Mouse (Mus musculus) left cerebral cortex, adult 2 months (tissue): ENCODE results near the gene Snx27. TPM values are rescaled to one million over a fixed set of nuclear protein-coding genes. Genes with fewer than 3 reads are reported as not detected.

Experiments
- DNase-seq, 2 experiments: peaks; one replicate each; pipeline ENCODE4 v3.0.0; 2021 to 2022; ENCODE audit warnings: low spot score in 2 of 2, mixed read lengths in 1 of 2; ENCODE audit errors: extremely low spot score in 1 of 2
- H3K27ac ChIP-seq: fragments of 200-600 bp; 2 replicates; pipeline ENCODE4 v1.8.1; 2022
- H3K4me3 ChIP-seq: fragments of 200-600 bp; 2 replicates; pipeline ENCODE4 v1.8.1; 2022
- CTCF ChIP-seq: fragments of 200-600 bp; IDR thresholded peaks from 2 replicates; pipeline ENCODE4 v1.8.1; 2022; ENCODE audit warnings: antibody characterized with exemption, mild to moderate bottlenecking, moderate library complexity
- intact Hi-C: fragments of 180-260 bp; cut with DNase I; formaldehyde crosslinking; loops from one replicate; pipeline ENCODE4 v1.15.1; 2025
- total RNA-seq, 2 experiments: library from RNA; stranded (reverse); gene quantifications; 2 replicates each; pipeline ENCODE4 v1.2.3; 2021

The Snx27 gene
- total RNA-seq, 2 experiments from 2014 or later = 102 to 107 TPM

GRCm38 (mm10) chr3:94609621-94610020, 27.1 kb upstream of the Snx27 start:
- TF ChIP-seq CTCF = no peak
- intact Hi-C loops = loop anchor here (10.0 kb wide), 1 partner anchor 115 kb away; no protein-coding TSS in a partner anchor
- Histone ChIP-seq H3K27ac (no peak overlapping the region), H3K4me3 (no peak overlapping the region)
- no peak for DNase-seq

- TF ChIP-seq CTCF = peak; percentile 75
- intact Hi-C loops = loop anchor here (1.0 to 5.0 kb wide), 4 partner anchors 67 to 300 kb away; no protein-coding TSS in a partner anchor
- Histone ChIP-seq H3K27ac (no peak overlapping the region), H3K4me3 (no peak overlapping the region)
- DNase-seq = peak; percentile 35 to 36
These were observed 19.4 kb upstream of the Snx27 start for GRCm38 (mm10) chr3:94601959-94602358.

DNA sequence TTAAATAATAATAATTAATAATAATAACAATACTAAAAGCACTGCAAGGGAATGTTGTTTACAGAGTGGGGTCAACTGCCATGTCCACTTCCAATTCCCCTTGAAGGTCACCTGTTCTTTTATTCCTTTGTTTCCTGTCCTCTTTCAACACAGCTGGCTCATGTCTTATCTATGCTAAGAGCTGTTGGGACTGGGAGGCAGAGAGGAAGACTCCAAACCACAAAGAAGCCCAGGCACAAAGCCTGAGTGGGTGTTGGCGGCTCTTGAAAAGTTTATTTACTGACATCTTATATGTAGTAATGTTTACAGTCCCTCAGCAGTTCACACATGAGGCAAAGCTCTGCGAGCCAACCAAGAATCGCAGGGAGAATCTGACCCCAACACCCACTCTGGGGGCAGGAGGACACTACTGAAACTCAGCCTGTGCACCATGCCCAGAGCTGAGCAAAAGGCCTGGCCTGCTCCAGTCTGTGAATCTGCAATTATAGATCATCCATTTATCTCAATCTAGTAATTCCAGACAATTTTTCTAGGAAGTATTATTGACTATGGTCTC, 14.8 kb upstream of the Snx27 start:
- no peak overlapping the region for H3K27ac ChIP-seq
- intact Hi-C loops = no loop called here

DNA sequence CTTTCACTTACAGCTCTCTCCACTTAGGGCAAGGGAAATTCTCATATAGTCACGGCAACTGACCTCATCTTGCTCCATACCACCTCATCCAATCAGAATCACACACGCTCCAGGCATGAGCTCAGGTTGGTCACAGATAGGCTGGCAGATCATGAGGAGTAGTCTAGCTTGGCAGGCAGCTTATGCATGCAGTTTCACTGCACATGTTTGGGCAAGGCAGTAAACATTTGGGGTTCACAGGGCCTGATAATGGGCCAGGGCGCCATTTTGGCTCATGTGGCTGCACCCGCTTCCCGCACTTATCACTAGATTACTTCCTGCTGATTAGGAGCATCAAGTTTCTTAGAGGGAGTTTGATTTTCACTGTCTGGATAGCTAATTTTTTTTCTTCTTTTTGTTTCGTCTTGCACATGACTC, 13.4 kb upstream of the Snx27 start:
- no peak for TF ChIP-seq CTCF
- Histone ChIP-seq H3K27ac (no peak overlapping the region), H3K4me3 (no peak overlapping the region)
- DNase-seq = no peak
- intact Hi-C loops = no loop called here

More for the DNA sequence above, 14.8 kb upstream of the Snx27 start:
- no peak overlapping the region for H3K4me3 ChIP-seq
- TF ChIP-seq CTCF = no peak
- no peak for DNase-seq

- TF ChIP-seq CTCF = no peak
- DNase-seq = no peak
- Histone ChIP-seq H3K27ac (no peak overlapping the region), H3K4me3 (no peak overlapping the region)
- intact Hi-C loops = no loop called here
These were observed 8.6 kb upstream of the Snx27 start for GRCm38 (mm10) chr3:94591066-94591465.

DNA sequence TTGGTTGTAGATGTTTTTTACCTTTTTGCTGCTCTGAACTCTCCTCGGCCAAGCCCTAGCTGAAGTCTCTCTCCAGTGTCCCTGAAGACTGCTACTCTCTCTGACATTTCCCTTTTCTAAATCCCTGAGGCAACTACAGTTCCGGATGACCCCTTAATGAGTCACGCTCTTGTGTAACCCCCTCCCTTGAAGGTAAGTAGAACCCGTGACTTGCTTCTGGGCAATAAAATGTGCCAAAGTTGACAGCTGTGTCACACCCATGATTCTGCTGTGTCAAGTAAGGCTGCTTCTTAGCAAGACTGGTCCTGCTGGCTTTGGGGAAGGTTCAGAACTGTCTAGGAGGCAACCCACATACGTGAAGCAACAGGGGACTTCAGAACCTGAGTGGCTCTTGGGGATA, 5.4 kb upstream of the Snx27 start:
- H3K4me3 ChIP-seq = no peak overlapping the region
- no peak overlapping the region for H3K27ac ChIP-seq
- intact Hi-C loops = no loop called here
- TF ChIP-seq CTCF = no peak
- no peak for DNase-seq

DNA sequence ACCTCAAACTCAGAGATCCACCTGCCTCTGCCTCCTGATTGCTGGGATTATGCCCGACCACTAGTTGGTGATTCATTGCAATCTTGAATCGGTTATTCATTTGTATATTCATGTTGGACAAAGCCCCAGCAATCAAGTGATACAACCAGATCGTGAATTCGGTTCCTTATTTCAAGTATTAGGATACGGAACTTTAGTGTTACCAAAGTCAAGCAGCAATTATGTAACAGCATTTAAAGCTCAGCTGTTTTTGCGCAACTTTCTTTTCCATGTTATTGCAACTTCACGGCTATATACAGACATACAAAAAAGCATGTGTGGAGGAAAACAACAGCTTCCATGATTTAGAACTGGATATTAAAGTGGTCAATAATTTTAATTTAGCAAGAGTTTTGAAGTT, 428 bp upstream of the Snx27 start:
- Histone ChIP-seq H3K27ac (peak overlapping the region; percentile 98), H3K4me3 (peak overlapping the region; percentile 97)
- TF ChIP-seq CTCF = no peak
- intact Hi-C loops = loop anchor here (2.0 to 5.0 kb wide), 3 partner anchors 126 to 254 kb away; partner anchors contain the start of genes Mrpl9, Oaz3 and Pogz
- DNase-seq = no peak

DNA sequence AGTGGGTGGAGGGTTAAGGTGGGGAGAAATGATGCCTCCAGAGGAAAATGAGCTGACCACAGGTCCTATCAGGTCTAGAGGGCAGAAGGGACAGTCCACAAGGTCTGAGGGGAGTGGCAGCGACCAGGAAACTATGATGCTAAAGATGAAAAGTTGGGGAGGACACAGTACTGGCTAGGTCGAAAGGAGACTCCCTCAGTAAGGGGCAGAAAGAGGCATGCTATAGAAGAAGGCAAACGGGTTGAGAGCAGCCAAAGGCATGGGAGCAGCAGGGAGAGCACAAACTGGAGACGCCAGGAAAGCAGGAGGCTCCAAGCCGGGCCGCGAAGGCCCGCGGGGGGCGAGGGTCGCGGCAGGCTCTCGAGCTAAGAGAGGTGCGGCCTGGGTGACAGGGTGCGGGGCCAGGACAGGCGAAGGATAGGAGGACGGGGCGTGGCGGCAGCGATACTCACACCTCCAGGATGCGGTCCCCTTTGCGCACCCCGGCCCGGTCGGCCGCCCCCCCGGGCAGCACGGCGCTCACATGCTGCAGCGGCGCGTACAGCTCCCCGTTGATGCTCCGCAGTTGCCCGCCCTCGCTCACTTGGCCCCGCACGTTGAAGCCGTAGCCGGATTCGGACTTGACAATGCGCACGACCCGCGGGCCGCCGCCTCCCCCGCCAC, 592 bp downstream of the Snx27 start:
- intact Hi-C loops = loop anchor here (2.0 to 5.0 kb wide), 3 partner anchors 125 to 255 kb away; partner anchors contain the start of genes Mrpl9, Oaz3 and Pogz
- peak overlapping the region; percentile 97 for H3K4me3 ChIP-seq
- peak overlapping the region; percentile 98 for H3K27ac ChIP-seq
- DNase-seq = no peak
- TF ChIP-seq CTCF = no peak

DNA sequence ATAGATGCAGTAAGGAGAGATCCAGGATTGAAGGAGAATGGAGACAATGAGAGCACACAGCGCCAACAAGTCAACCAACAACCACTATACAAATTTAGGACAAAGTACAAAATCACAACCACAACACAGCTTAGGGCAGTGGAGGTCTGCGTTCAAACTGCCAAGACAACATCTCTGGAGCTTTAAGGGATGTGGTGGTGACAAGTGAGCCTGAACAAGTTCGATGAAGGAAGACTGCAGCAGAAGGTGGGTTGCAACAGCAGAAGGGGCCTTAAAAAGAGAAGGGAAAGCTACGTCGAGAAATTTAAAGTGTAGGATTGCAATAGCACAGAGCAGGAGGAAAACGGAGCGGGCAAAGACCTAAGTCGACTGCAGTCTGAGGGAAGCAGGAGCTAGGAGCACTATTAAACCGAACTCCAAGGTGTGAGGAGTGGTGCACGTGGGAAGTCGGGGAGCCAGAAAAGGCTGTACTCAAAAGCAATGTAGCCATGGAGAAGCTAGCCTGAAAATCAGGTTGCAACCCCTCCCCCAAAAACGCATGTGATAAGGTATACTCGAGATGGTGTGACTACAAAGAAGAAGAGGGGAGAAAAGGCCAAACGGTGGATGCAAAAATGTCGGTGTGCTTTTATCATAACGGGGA, 1.3 kb downstream of the Snx27 start:
- TF ChIP-seq CTCF = no peak
- peak overlapping the region; percentile 98; the same call in 1 of the 2 replicates for H3K27ac ChIP-seq
- intact Hi-C loops = loop anchor here (5.0 kb wide), 2 partner anchors 124 to 256 kb away; partner anchors contain the start of gene Pogz
- peak overlapping the region; percentile 97 for H3K4me3 ChIP-seq
- DNase-seq = peak; percentile 20 to 27

DNA sequence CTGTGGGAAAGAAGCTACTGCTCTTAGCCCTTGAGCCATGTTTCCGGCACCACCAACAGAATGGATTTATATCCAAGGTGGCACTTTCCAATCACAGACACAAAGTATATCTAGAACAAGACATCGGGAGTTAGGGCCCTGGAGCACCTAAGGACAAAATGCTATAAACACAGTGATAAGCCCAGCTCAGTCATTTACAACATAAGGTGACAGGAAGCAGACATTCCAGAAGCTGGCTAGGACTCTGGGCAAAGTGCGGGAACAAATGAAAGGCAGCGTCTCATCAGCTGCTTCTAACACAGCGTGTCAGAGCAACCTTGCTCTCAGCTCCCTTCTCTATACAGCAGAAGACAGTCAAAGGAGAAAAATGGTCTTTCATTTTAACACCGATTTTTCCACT, 8.0 kb downstream of the Snx27 start:
- intact Hi-C loops = no loop called here

DNA sequence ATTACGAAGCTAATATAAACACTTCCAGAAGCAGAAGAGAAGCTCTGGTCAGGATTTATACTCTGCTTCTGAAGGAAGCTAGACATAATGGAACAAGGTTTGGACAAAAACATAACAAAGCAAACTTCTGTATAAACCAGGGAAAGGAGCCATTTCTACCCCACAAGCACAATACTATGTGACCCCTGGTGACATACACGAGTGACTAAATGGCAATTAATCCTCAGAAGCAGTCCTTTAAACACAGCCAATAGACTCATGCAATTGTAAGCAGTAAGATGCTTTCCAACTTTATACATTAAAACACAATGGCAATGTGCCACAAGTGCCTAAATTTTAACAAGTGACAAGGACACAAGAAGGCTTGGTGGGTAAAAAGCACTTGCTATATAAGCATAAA, 15.3 kb downstream of the Snx27 start:
- H3K4me3 ChIP-seq = no peak overlapping the region
- H3K27ac ChIP-seq = no peak overlapping the region
- TF ChIP-seq CTCF = no peak
- intact Hi-C loops = no loop called here
- DNase-seq = no peak

More for the DNA sequence above, 8.0 kb downstream of the Snx27 start:
- no peak overlapping the region for H3K27ac ChIP-seq
- no peak overlapping the region for H3K4me3 ChIP-seq
- DNase-seq = no peak
- TF ChIP-seq CTCF = no peak

DNA sequence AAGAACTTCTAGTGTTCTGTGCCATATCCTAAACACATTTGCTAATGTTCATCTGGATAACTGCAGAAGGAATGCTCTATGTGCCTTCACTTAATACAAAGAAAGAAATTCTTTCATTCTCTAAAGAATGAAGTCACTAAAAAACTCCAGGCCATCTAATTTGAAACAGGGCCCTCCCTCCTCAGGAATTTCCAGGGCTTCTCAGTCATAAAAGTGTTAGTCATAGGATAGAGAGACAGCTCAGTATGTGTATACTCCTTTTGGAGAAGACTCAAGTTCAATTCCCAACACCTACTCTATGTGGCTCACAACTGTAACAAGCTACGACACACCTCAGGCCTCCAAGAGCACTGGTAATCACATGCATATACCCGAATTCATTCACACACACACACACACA, 17.0 kb downstream of the Snx27 start:
- no peak for TF ChIP-seq CTCF
- intact Hi-C loops = no loop called here
- Histone ChIP-seq H3K27ac (no peak overlapping the region), H3K4me3 (no peak overlapping the region)
- no peak for DNase-seq
